Mouse (Mus musculus): ENCODE measurements around the gene Dock11. TPM values are rescaled to one million over a fixed set of nuclear protein-coding genes. Genes with fewer than 3 reads are reported as not detected.

Dock11 gene
- polyA plus RNA-seq, 1 experiment from 2014 or later: 11.4 TPM

DNA sequence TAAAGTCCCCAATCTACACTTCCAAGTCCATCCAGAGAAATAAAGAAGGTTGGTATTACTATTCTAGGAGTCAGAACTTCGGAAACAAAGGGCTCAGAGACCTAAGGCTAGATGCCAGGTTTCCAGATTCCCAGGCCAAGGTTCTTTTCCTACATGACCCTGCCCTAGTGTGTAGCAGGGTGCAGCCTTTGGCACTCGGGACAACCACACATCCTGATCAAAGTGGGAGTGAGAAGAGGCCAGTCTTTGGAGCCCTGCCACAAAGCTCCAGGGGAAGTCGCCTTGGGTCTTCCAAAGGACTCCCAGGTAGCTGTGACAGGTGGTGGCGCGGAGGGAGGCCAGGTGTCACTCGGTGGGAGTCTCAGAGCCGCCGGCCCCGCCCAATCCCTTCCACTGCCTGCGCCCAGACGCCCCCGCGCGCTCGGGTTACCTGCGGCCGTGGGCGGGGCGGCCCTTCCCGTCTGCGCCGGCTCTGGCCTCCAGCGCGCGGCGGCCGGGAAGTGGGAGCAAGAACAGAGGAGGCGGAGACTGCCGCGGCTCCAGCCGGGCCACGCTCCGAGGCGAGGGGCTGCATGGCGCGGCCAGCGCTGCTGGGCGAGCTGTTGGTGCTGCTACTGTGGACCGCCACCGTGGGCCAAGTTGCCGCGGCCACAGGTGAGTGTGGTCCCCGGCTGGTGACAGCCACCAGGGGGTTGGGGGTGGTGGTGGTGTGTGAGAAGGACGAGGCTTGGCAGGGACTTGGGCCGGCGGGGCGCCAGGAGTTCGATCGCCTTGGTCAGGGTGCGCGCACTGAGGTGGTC is 223.2 kb downstream of the Dock11 start, which contains the start of gene Il13ra1:
Gene Il13ra1, plus strand, starts transcription at position 489 of the 800 bp plus-strand sequence.
- Histone ChIP-seq H3K9ac (no peak within 1 kb of the TSS; the same call in 1 of the 2 replicates), H3K9me3 (replicated peaks) (no peaks in the 10 kb centered on the region), H3K4me1 (no peaks in the 10 kb centered on the region), H3K27ac (replicated peaks) (no peak within 1 kb of the TSS), H3K27me3 (no peaks in the 10 kb centered on the region), H3K4me3 (replicated peaks) (peak within 1 kb of the TSS; percentile 52), H3K36me3 (no peaks in the 10 kb centered on the region), H3K4me2 (replicated peaks) (peak within 1 kb of the TSS; percentile 74)
- 17% methylated on average over 47 of the region's 51 CpGs for WGBS
- peak; percentile 57 for ATAC-seq (ENCODE audit: insufficient number of reproducible peaks, low FRiP score, low TSS enrichment, low read depth)

DNA sequence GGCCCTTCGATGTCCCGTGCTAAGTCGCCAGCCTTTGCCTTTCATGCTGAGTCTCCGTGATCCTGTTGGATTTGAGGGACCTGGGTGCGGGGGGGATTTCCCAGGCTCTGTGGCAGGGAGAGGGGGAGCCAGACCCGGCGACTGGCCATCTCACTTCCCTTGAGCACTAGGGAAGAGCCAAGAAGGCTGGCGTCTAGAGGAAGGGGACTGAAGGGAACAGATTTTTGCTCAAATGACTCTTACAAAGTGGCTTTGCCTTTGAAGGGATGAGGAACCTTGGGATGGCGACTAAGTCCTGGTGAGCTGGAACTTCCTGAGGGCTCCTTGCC is 223.8 kb downstream of the Dock11 start:
- H3K4me2 ChIP-seq (replicated peaks): peak overlapping the region; percentile 74
- H3K27ac ChIP-seq (replicated peaks): no peak overlapping the region
- H3K9ac ChIP-seq: no peak overlapping the region; the same call in 1 of the 2 replicates
- H3K36me3 ChIP-seq: no peaks in the 10 kb centered on the region
- WGBS: 15% methylated on average over 9 of the region's 9 CpGs
- peak overlapping the region; percentile 52 for H3K4me3 ChIP-seq (replicated peaks)
- H3K4me1 ChIP-seq: no peaks in the 10 kb centered on the region
- H3K27me3 ChIP-seq: no peaks in the 10 kb centered on the region
- no peaks in the 10 kb centered on the region for H3K9me3 ChIP-seq (replicated peaks)
- ATAC-seq (ENCODE audit: insufficient number of reproducible peaks, low FRiP score, low TSS enrichment, low read depth): no peak

DNA sequence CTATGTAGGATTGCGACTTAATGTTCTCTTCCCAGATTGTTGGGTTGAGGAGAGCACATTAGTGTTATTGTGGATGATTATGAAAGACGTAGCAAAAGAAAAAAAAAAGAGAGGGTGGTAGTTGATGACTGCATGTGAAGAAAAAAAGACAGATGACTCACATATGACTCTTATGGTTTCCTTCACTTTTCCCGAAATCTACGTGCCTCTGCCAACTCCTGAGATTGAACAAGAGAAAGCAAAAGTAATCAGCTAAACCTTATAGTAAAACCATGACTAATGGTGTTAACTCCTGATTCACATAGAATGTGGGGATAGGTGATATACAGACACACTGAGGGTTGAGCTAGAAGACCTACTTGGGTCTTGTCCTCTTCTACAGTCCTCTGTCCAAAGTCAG is 226.5 kb downstream of the Dock11 start:
- Histone ChIP-seq H3K9ac (no peak overlapping the region), H3K9me3 (replicated peaks) (no peaks in the 10 kb centered on the region), H3K4me2 (replicated peaks) (no peak overlapping the region), H3K27ac (replicated peaks) (no peak overlapping the region), H3K27me3 (no peaks in the 10 kb centered on the region), H3K36me3 (no peaks in the 10 kb centered on the region), H3K4me3 (replicated peaks) (no peak overlapping the region), H3K4me1 (no peaks in the 10 kb centered on the region)
- WGBS: 67% methylated on average over 4 of the region's 4 CpGs
- no peak for ATAC-seq (ENCODE audit: insufficient number of reproducible peaks, low FRiP score, low TSS enrichment, low read depth)

Other genes starting within 250 kb of the Dock11 start
- gene Il13ra1, start 223.3 kb downstream of the Dock11 start, polyA plus RNA-seq (2015; fragmentation: Nextera tagmentation; extraction: Ambion mirVana): 22.0 and 24.3 TPM in 2 replicates